Mouse (Mus musculus) forebrain, embryonic 15.5 days (tissue): ENCODE results near the gene Hs3st5. TPM values are rescaled to one million over a fixed set of nuclear protein-coding genes. Genes with fewer than 3 reads are reported as not detected.

Source experiments
- ATAC-seq: fragments of 200-750 bp; cut with Nextera tagmentation; replicated peaks from 2 replicates; pipeline ENCODE4 v1.8.0; 2017; ENCODE audit warnings: mild to moderate bottlenecking, moderate TSS enrichment, moderate library complexity
- H3K27ac ChIP-seq: fragments of 300-500 bp; sonication (generic); replicated peaks from 2 replicates; pipeline ENCODE4 v1.5.1; 2015; ENCODE audit warnings: mild to moderate bottlenecking, inconsistent platforms
- H3K27me3 ChIP-seq: fragments of 300-500 bp; sonication (generic); 2 replicates; pipeline ENCODE4 v1.6.1; 2015; ENCODE audit warnings: inconsistent platforms
- H3K36me3 ChIP-seq: fragments of 300-500 bp; sonication (generic); 2 replicates; pipeline ENCODE4 v1.6.1; 2015; ENCODE audit warnings: mild to moderate bottlenecking, inconsistent platforms
- H3K4me1 ChIP-seq: fragments of 300-500 bp; sonication (generic); 2 replicates; pipeline ENCODE4 v1.6.1; 2015; ENCODE audit warnings: inconsistent platforms
- H3K4me2 ChIP-seq: fragments of 300-500 bp; sonication (generic); replicated peaks from 2 replicates; pipeline ENCODE4 v1.6.1; 2015; ENCODE audit warnings: mild to moderate bottlenecking, inconsistent platforms
- H3K4me3 ChIP-seq: fragments of 300-500 bp; sonication (generic); 2 replicates; pipeline ENCODE4 v1.5.1; 2015; ENCODE audit warnings: mild to moderate bottlenecking, inconsistent platforms
- H3K9ac ChIP-seq: fragments of 300-500 bp; sonication (generic); replicated peaks from 2 replicates; pipeline ENCODE4 v1.6.1; 2015; ENCODE audit warnings: mild to moderate bottlenecking, inconsistent platforms
- H3K9me3 ChIP-seq: fragments of 300-500 bp; sonication (generic); 2 replicates; pipeline ENCODE4 v1.6.1; 2016; ENCODE audit warnings: inconsistent platforms
- WGBS: fragments of 180-500 bp; shearing (Covaris S2); methylation state at CpG from one replicate; pipeline ENCODE4 v1.1.7; 2015; ENCODE audit warnings: mixed read lengths; 5-methylcytosine and 5-hydroxymethylcytosine counted together
- polyA plus RNA-seq: library from polyadenylated mRNA; unstranded; fragments of >200 nt; fragmentation: Nextera tagmentation; extraction: Ambion mirVana; gene quantifications from 2 replicates; pipeline ENCODE4 v1.2.1, GENCODE M21; 2015

Gene Hs3st5
- polyA plus RNA-seq, 1 experiment from 2014 or later, result 9.9 TPM

DNA sequence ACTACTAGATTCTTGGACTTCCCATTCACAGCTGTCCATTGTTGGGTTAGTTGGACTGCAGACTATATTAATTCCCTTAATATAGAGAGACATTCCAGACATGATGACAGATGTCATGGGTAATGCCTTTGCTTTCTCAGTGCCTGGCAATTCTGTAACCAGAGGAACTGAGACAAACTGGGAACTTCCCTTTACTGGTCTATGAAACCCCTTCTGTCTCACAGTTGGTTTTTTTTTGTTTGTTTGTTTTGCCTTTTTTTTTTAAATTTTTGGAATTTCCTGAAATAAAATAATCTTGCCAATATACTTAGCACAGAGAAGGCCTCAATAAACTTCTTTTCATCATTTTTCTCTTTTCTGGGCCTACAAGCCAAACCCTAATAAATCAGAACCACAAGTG lies 312.3 kb downstream of the Hs3st5 start:
- Histone ChIP-seq H3K4me2 (no peak overlapping the region), H3K27ac (no peak overlapping the region), H3K4me1 (no peaks in the 10 kb centered on the region), H3K9ac (no peak overlapping the region), H3K27me3 (no peaks in the 10 kb centered on the region), H3K9me3 (no peaks in the 10 kb centered on the region), H3K36me3 (no peaks in the 10 kb centered on the region), H3K4me3 (no peak overlapping the region)
- no peak for ATAC-seq

DNA sequence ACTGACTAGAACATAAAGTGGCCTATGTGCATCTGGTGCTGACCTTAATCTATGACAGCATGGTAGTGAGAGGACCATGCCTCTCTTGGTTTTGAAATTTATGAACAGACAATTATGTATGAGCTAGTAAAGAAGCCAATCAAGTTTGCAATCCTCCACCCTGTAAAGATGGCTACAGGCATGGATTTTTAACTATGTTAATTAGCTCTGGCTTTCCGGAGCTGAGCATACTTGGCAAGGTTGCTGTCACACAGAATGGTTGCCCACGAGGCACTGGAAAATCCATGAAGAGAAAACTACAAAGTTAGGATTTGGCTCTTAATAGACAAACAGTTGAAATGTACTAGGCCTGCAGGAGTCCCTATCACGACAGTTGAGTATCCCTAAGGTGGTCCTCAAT lies 322.5 kb downstream of the Hs3st5 start:
- H3K9ac ChIP-seq, result no peak overlapping the region
- no peaks in the 10 kb centered on the region for H3K9me3 ChIP-seq
- peaks cover 7% of the 10 kb centered on the region for H3K4me1 ChIP-seq
- WGBS, result 48% methylated on average over 3 of the region's 3 CpGs
- H3K4me2 ChIP-seq, result no peak overlapping the region
- H3K36me3 ChIP-seq, result no peaks in the 10 kb centered on the region
- H3K4me3 ChIP-seq, result no peak overlapping the region
- no peak overlapping the region for H3K27ac ChIP-seq
- H3K27me3 ChIP-seq, result no peaks in the 10 kb centered on the region
- no peak; the same call in 1 of the 2 replicates for ATAC-seq

DNA sequence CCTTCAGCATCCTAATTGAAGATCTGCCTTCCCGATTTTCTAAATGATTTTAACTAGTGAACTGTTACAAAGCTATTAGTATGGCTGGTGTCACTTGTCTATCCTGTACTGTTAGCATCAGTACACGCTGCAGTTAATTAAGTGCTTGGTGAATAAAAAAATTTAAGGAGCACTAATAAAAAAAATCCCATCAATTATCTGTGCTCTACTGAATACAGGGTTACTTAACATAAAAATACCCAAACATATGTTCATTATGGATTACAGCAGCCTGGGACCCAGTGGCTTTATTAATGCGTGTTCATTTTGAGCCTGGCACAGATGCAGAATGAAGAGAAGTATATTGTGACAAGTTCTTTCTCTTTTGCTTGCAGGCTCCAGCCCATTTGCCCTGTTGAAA lies 325.6 kb downstream of the Hs3st5 start:
- H3K9ac ChIP-seq, result no peak overlapping the region
- ATAC-seq, result peak; percentile 77
- H3K36me3 ChIP-seq, result no peaks in the 10 kb centered on the region
- no peaks in the 10 kb centered on the region for H3K27me3 ChIP-seq
- no peak overlapping the region for H3K4me2 ChIP-seq
- 22% methylated on average over 3 of the region's 3 CpGs for WGBS
- no peak overlapping the region for H3K27ac ChIP-seq
- no peaks in the 10 kb centered on the region for H3K9me3 ChIP-seq
- no peak overlapping the region for H3K4me3 ChIP-seq
- peaks cover 7% of the 10 kb centered on the region for H3K4me1 ChIP-seq

DNA sequence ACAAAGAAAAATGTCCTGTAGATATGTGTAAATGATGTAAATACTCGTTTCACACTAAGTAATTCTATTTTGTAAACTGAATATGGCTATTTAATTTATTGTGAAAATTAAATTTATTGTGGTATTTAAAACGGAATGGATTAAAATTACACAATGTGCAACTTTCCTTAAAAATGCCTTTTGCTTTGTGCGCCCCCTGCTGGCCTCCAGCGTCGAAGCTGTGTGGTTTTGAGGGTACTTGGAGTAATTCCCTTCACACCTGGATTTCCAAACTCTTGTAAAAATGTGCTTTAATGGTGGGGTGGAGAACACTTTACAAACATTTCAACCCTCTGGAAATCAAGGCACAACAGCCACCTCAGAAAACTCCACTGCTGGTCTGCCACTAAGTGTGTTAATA lies 327.6 kb downstream of the Hs3st5 start:
- H3K27me3 ChIP-seq, result no peaks in the 10 kb centered on the region
- no peak overlapping the region for H3K27ac ChIP-seq
- H3K4me2 ChIP-seq, result no peak overlapping the region
- no peaks in the 10 kb centered on the region for H3K36me3 ChIP-seq
- H3K9me3 ChIP-seq, result no peaks in the 10 kb centered on the region
- H3K9ac ChIP-seq, result no peak overlapping the region
- no peak for ATAC-seq
- peaks cover 7% of the 10 kb centered on the region for H3K4me1 ChIP-seq
- no peak overlapping the region for H3K4me3 ChIP-seq
- 15% methylated on average over 5 of the region's 5 CpGs for WGBS

DNA sequence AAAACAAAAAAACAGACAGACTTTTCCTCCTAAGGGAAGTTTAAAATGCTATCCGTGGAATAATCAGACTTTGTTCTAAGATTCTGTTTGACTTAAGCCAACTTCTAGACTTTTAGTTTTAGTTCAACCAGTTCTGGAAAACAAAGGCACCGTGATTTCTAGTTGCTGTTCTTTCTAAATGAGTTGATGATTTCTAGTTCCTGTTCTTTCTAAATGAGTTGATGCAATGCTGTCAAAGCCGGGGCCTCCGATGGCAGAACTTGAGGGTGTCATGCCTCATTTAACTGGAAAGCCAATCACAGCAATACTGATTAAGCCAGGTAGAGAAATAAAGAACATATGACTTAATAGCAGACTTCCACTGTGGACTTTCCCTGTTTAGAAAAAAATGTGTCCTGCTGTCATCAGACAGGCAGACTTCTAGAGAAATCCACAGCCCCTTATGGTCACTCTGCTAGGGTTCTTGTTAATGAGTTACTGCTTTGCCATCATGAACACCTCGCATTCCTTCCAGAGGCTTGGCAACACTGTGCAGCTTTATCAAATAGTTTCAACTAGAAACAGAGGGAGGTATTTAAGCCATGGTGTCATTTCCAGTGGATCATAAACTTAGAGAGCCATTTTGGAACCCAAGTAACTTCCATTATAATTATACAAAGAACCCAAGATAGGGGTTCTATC lies 329.4 kb downstream of the Hs3st5 start:
- no peaks in the 10 kb centered on the region for H3K9me3 ChIP-seq
- 77% methylated on average over 5 of the region's 5 CpGs for WGBS
- no peaks in the 10 kb centered on the region for H3K36me3 ChIP-seq
- no peak overlapping the region for H3K27ac ChIP-seq
- no peak overlapping the region for H3K4me2 ChIP-seq
- no peaks in the 10 kb centered on the region for H3K27me3 ChIP-seq
- no peak overlapping the region for H3K4me3 ChIP-seq
- no peak overlapping the region for H3K9ac ChIP-seq
- no peak for ATAC-seq
- H3K4me1 ChIP-seq, result peaks cover 7% of the 10 kb centered on the region

DNA sequence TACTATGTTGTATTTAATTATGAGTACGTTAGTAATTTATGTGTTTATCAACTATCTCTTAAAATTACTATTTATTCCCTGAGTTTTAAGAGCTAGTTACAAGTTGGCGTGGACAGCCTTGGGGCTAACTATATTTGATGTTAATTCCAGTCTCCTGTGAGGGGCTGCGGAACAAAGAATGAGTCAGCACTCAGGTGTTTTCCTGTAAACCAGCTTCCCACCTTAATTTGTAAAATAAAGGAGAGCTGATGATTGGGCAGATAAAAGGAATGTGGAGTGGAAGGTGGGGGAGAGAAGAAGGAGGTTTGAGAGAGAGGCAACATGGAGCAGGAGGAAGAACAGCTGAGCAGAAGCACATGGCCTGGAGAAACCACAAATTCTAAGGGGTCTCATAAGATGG lies 343.6 kb downstream of the Hs3st5 start:
- 88% methylated on average over 3 of the region's 3 CpGs for WGBS
- H3K4me1 ChIP-seq, result no peaks in the 10 kb centered on the region
- no peaks in the 10 kb centered on the region for H3K27me3 ChIP-seq
- no peak overlapping the region for H3K4me2 ChIP-seq
- no peak overlapping the region for H3K4me3 ChIP-seq
- H3K9me3 ChIP-seq, result no peaks in the 10 kb centered on the region
- no peak overlapping the region for H3K9ac ChIP-seq
- H3K27ac ChIP-seq, result no peak overlapping the region
- ATAC-seq, result no peak
- H3K36me3 ChIP-seq, result no peaks in the 10 kb centered on the region

DNA sequence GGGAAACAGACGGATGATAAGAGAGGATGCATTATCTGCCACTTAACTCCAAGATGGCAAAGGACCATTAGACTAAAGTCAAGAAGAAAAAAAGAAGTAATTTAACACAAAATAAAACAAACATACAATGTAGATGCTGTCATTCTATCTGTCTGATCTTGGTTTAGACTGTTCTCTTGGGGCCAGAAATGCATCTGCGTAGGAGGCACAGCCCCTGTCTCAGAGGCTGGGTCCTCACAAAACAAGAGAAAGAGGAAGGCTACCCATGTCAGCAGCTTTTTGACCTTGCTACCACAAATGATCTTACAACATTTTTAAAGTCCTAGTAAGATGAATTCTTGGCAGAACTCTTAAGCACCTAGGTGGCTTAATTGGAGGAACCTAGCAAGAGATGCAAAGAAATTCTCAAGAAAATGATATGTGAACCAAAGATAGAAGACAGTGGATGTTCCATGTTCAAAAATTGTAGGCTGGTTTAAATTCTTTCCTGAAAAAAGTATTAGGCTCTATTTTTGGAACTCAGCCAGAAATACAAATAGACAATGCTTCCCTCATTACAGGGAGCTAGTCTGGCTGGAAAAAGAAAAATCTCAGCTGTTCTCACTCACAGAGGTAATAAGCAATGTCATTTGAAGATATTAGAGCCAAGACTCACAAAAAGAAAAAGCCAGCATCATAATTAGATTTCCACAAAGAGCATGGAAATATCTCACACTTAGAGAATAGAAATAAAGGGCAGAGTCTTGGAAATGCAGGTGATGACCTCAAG lies 355.7 kb downstream of the Hs3st5 start:
- Histone ChIP-seq H3K27ac (no peak overlapping the region), H3K4me3 (no peak overlapping the region), H3K9ac (no peak overlapping the region), H3K4me2 (no peak overlapping the region), H3K4me1 (0 out of 2 replicates have a peak, but pooled peaks cover 3% of the 10 kb centered on the region), H3K9me3 (no peaks in the 10 kb centered on the region), H3K27me3 (no peaks in the 10 kb centered on the region), H3K36me3 (no peaks in the 10 kb centered on the region)
- 87% methylated on average over 2 of the region's 2 CpGs for WGBS
- ATAC-seq, result no peak
